Mouse (Mus musculus) C2C12 (cell line): ENCODE data around the gene Fam229a.

Experiments used
- CTCF ChIP-seq: IDR thresholded peaks from one replicate; pipeline ENCODE4 v1.5.1; 2011; ENCODE audit not compliant: control insufficient read depth, insufficient read depth, insufficient read length
- MAX ChIP-seq: IDR thresholded peaks from one replicate; pipeline ENCODE4 v1.6.1; 2011; ENCODE audit warnings: mild to moderate bottlenecking, control low read depth
- MYOD1 ChIP-seq: IDR thresholded peaks from one replicate; pipeline ENCODE4 v1.6.1; 2011; ENCODE audit warnings: low read depth; ENCODE audit not compliant: control insufficient read depth, insufficient read length
- MYOG ChIP-seq: IDR thresholded peaks from one replicate; pipeline ENCODE4 v1.6.1; 2011; ENCODE audit not compliant: control insufficient read depth, insufficient read length; ENCODE audit errors: extremely low read depth

DNA sequence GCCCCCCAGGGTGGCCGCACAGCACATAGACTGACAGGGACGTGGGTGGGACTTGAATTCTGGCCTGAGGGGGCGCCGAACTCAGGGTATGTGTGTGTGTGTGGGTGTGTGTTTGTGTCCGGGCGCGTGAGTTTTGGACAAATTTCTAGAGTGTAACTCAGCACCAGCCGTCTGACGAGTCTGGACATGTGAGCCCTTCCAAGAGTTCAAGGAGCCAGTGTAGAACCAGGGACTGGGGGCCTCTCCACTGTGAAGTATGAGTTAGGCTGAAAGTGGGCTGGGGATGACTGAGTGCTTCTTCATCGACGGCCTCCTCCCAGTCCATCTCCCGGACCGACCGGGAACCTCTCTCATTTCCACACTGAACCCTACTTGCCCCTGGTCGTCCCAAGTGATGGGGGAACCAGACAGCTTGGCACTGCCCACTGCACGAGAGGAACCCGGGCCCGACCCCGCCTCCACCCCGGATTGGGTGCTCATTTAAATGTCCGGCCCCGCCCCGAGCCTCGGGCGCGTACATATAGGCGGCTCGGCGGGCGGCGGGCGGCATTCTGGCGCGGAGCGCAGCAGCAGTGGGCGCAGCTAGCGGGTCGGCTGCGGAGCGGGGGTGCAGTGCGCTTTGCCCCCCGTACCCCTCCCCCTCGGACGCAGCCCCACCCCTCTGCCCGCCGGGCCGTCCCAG lies 22.2 kb downstream of the Fam229a start, which contains the start of gene Marcksl1:
- TF ChIP-seq CTCF = no peak
- no peak for TF ChIP-seq MYOG
- TF ChIP-seq MAX = no peak
- no peak for TF ChIP-seq MYOD1
